Mouse (Mus musculus): ENCODE results near the gene Brd3.
A peak's percentile ranks its signal among the peaks of the same experiment; 100 is the strongest.

Brd3 gene

GRCm38 (mm10) chr2:27470535-27470934 is 36.9 kb downstream of the Brd3 start:
- no peak for DNase-seq (ENCODE audit: low spot score)

GRCm38 (mm10) chr2:27469991-27470355 is 37.5 kb downstream of the Brd3 start:
- no peak for DNase-seq (ENCODE audit: low spot score)

GRCm38 (mm10) chr2:27469292-27469990 is 38.0 kb downstream of the Brd3 start:
- DNase-seq (ENCODE audit: low spot score) = no peak

GRCm38 (mm10) chr2:27462901-27463300 is 44.6 kb downstream of the Brd3 start:
- no peak for DNase-seq (ENCODE audit: low spot score)

GRCm38 (mm10) chr2:27461881-27462660 is 45.4 kb downstream of the Brd3 start:
- DNase-seq (ENCODE audit: low spot score) = no peak

- DNase-seq (ENCODE audit: low spot score) = no peak
Measured at GRCm38 (mm10) chr2:27460651-27461050, 46.8 kb downstream of the Brd3 start.

GRCm38 (mm10) chr2:27460163-27460562 is 47.3 kb downstream of the Brd3 start:
- no peak for DNase-seq (ENCODE audit: low spot score)

GRCm38 (mm10) chr2:27459735-27460134 is 47.7 kb downstream of the Brd3 start:
- no peak for DNase-seq (ENCODE audit: low spot score)

- no peak for DNase-seq (ENCODE audit: low spot score)
Measured at GRCm38 (mm10) chr2:27450226-27450625, 57.2 kb downstream of the Brd3 start.

- no peak for DNase-seq (ENCODE audit: low spot score)
Measured at GRCm38 (mm10) chr2:27447782-27448181, 59.7 kb downstream of the Brd3 start.

- DNase-seq (ENCODE audit: low spot score) = no peak
Measured at GRCm38 (mm10) chr2:27446812-27447211, 60.6 kb downstream of the Brd3 start.

GRCm38 (mm10) chr2:27445910-27446309 is 61.6 kb downstream of the Brd3 start:
- DNase-seq (ENCODE audit: low spot score) = no peak

GRCm38 (mm10) chr2:27443450-27443708 is 64.1 kb downstream of the Brd3 start:
- no peak for DNase-seq (ENCODE audit: low spot score)

GRCm38 (mm10) chr2:27442708-27443449 is 64.6 kb downstream of the Brd3 start:
- DNase-seq (ENCODE audit: low spot score) = no peak

- peak; percentile 96 for DNase-seq (ENCODE audit: low spot score)
Measured at GRCm38 (mm10) chr2:27441767-27442707, 65.4 kb downstream of the Brd3 start, which contains the start of gene Brd3os. Gene Brd3os, plus strand, starts transcription at chr2:27442324.

GRCm38 (mm10) chr2:27438281-27438680 is 69.2 kb downstream of the Brd3 start:
- DNase-seq (ENCODE audit: low spot score) = no peak

- no peak for DNase-seq (ENCODE audit: low spot score)
Measured at GRCm38 (mm10) chr2:27437876-27438275, 69.6 kb downstream of the Brd3 start.

- no peak for DNase-seq (ENCODE audit: low spot score)
Measured at GRCm38 (mm10) chr2:27432599-27432998, 74.9 kb downstream of the Brd3 start.

- DNase-seq (ENCODE audit: low spot score) = peak; percentile 68
Measured at GRCm38 (mm10) chr2:27430621-27431020, 76.8 kb downstream of the Brd3 start.

- peak; percentile 85 for DNase-seq (ENCODE audit: low spot score)
Measured at GRCm38 (mm10) chr2:27428071-27428470, 79.4 kb downstream of the Brd3 start.

GRCm38 (mm10) chr2:27426855-27427457 is 80.5 kb downstream of the Brd3 start, which contains the start of gene Vav2:
Gene Vav2, minus strand, starts transcription at chr2:27427033.
- DNase-seq (ENCODE audit: low spot score) = peak; percentile 83
